16 mouse cellular contexts compared by ENCODE assay signal in genomic region chr3:116266360-116266759, GRCm38 (mm10). TPM values are rescaled to one million over a fixed set of nuclear protein-coding genes. Genes with fewer than 3 reads are reported as not detected.
"Had no signal": no experiment of that assay in that cellular context is flagged by ENCODE, and none has a peak within 500 bp of the region (broad histone marks: within the 10 kb centered on the region; RNA-seq: fewer than 3 reads in every experiment).

No protein-coding gene starts in this region.

- H3K9ac ChIP-seq: limb, embryonic 12.5 days; liver, embryonic 15.5 days; neural tube, embryonic 13.5 days had no signal

- H3K4me2 ChIP-seq: limb, embryonic 12.5 days; liver, embryonic 11.5 days; liver, embryonic 15.5 days; neural tube, embryonic 13.5 days had no signal

- H3K27me3 ChIP-seq: limb, embryonic 12.5 days; liver, embryonic 15.5 days; neural tube, embryonic 13.5 days had no signal

- H3K4me1 ChIP-seq: limb, embryonic 12.5 days; liver, embryonic 15.5 days; midbrain, embryonic 10.5 days; neural tube, embryonic 13.5 days had no signal

- H3K36me3 ChIP-seq: limb, embryonic 12.5 days; liver, embryonic 15.5 days; midbrain, embryonic 10.5 days; neural tube, embryonic 13.5 days had no signal

- H3K4me3 ChIP-seq: limb, embryonic 12.5 days; liver, embryonic 15.5 days; midbrain, embryonic 10.5 days; neural tube, embryonic 13.5 days had no signal

- H3K9me3 ChIP-seq: limb, embryonic 12.5 days; liver, embryonic 15.5 days; midbrain, embryonic 10.5 days; neural tube, embryonic 13.5 days had no signal

- H3K27ac ChIP-seq: kidney, postnatal 0 days; limb, embryonic 12.5 days; liver, embryonic 15.5 days; midbrain, embryonic 10.5 days; neural tube, embryonic 13.5 days had no signal

- DNase-seq: kidney, adult 8-10 months; kidney, postnatal 36 days; layer of hippocampus, adult 9-11 months; layer of hippocampus, postnatal 36 days; lung, postnatal 36 days; right cerebral cortex, postnatal 14 days; thymus, adult 18-20 months; thymus, postnatal 14 days had no signal

- ATAC-seq: intestine, postnatal 0 days; midbrain, embryonic 16.5 days had no signal

RNA-seq across cellular contexts. Expression of gene Gpr88, which starts 13.1 kb away (rescaled TPM):
- polyA plus RNA-seq: midbrain, embryonic 10.5 days had no signal
